Mouse (Mus musculus): ENCODE data around the gene Lrrc58.

- TF ChIP-seq POLR2A (IDR thresholded peaks at IDR 0.05; ENCODE audit: borderline replicate concordance, insufficient read depth, low read length), result no peak
- no peak for TF ChIP-seq CTCF (IDR thresholded peaks at IDR 0.05; ENCODE audit: borderline replicate concordance, insufficient read depth, low read depth, low read length)
Measured at GRCm38 (mm10) chr16:37929006-37929405, 60.8 kb downstream of the Lrrc58 start.
